Mouse (Mus musculus): ENCODE results near the gene Duoxa1. TPM values are rescaled to one million over a fixed set of nuclear protein-coding genes. Genes with fewer than 3 reads are reported as not detected.

Duoxa1 gene
- total RNA-seq (2023) = not detected

GRCm38 (mm10) chr2:122313536-122313935 is at the start of gene Duoxa1:
Gene Duoxa1, minus strand, starts transcription at chr2:122313730.

GRCm38 (mm10) chr2:122315372-122315771 is 1.8 kb upstream of the Duoxa1 start, which contains the start of gene Duox1:
Gene Duox1, plus strand, starts transcription at chr2:122315672.

GRCm38 (mm10) chr2:122298596-122299490 is 14.7 kb downstream of the Duoxa1 start, which contains the start of gene Duoxa2:
Gene Duoxa2, plus strand, starts transcription at chr2:122298900.

GRCm38 (mm10) chr2:122298096-122298499 is 15.4 kb downstream of the Duoxa1 start, which contains the start of gene Duox2:
Gene Duox2, minus strand, starts transcription at chr2:122298449.

Other genes starting within 250 kb of the Duoxa1 start
- 23.4 TPM for gene Spg11, start 195.3 kb downstream of the Duoxa1 start, total RNA-seq (2023)
- 2,438 TPM for gene B2m, start 166.0 kb downstream of the Duoxa1 start, total RNA-seq (2023)
- gene Trim69, start 153.0 kb downstream of the Duoxa1 start, total RNA-seq (2023) = 0.85 TPM
- gene Patl2, start 127.5 kb downstream of the Duoxa1 start, total RNA-seq (2023) = not detected
- gene Terb2, start 127.5 kb downstream of the Duoxa1 start, total RNA-seq (2023) = not detected
- gene Sord, start 79.0 kb downstream of the Duoxa1 start, total RNA-seq (2023) = 5.2 TPM
- gene Duox2, start 15.3 kb downstream of the Duoxa1 start, total RNA-seq (2023) = not detected
- 0.47 TPM for gene Duoxa2, start 14.8 kb downstream of the Duoxa1 start, total RNA-seq (2023)
- gene Duox1, start 1.9 kb upstream of the Duoxa1 start, total RNA-seq (2023) = not detected
- gene Shf, start 55.4 kb upstream of the Duoxa1 start, total RNA-seq (2023) = 9.7 TPM
- 106 TPM for gene Slc28a2, start 112.7 kb upstream of the Duoxa1 start, total RNA-seq (2023)
- 30.5 TPM for gene Gm14085, start 171.2 kb upstream of the Duoxa1 start, total RNA-seq (2023)